Mouse (Mus musculus) kidney, postnatal 14 days (tissue): ENCODE results near the gene Flrt1.

Experiments used
- DNase-seq: peaks from one replicate; pipeline ENCODE4 v3.0.0; 2022; ENCODE audit warnings: mixed read lengths

The Flrt1 gene

GRCm38 (mm10) chr19:7128551-7129475 lies 23.3 kb upstream of the Flrt1 start:
- DNase-seq = no peak

GRCm38 (mm10) chr19:7126933-7127332 lies 21.4 kb upstream of the Flrt1 start:
- DNase-seq = no peak

GRCm38 (mm10) chr19:7126209-7126608 lies 20.7 kb upstream of the Flrt1 start:
- DNase-seq = no peak

- no peak for DNase-seq
Observed at GRCm38 (mm10) chr19:7125526-7126156, 20.1 kb upstream of the Flrt1 start.

- no peak for DNase-seq
Observed at GRCm38 (mm10) chr19:7122698-7123306, 17.3 kb upstream of the Flrt1 start.

GRCm38 (mm10) chr19:7122277-7122676 lies 16.7 kb upstream of the Flrt1 start:
- DNase-seq = peak; percentile 53

- peak; percentile 67 for DNase-seq
Observed at GRCm38 (mm10) chr19:7121252-7121651, 15.7 kb upstream of the Flrt1 start.

- no peak for DNase-seq
Observed at GRCm38 (mm10) chr19:7117653-7118307, 12.3 kb upstream of the Flrt1 start.

GRCm38 (mm10) chr19:7117141-7117540 lies 11.6 kb upstream of the Flrt1 start:
- no peak for DNase-seq

GRCm38 (mm10) chr19:7116038-7116731 lies 10.7 kb upstream of the Flrt1 start:
- no peak for DNase-seq

- DNase-seq = no peak
Observed at GRCm38 (mm10) chr19:7113574-7113973, 8.0 kb upstream of the Flrt1 start.

- no peak for DNase-seq
Observed at GRCm38 (mm10) chr19:7112628-7113027, 7.1 kb upstream of the Flrt1 start.

- DNase-seq = no peak
Observed at GRCm38 (mm10) chr19:7111710-7112109, 6.2 kb upstream of the Flrt1 start.

- no peak for DNase-seq
Observed at GRCm38 (mm10) chr19:7111309-7111708, 5.8 kb upstream of the Flrt1 start.

GRCm38 (mm10) chr19:7110875-7111274 lies 5.3 kb upstream of the Flrt1 start:
- peak; percentile 24 for DNase-seq

GRCm38 (mm10) chr19:7110097-7110496 lies 4.6 kb upstream of the Flrt1 start:
- no peak for DNase-seq

GRCm38 (mm10) chr19:7108114-7108905 lies 2.8 kb upstream of the Flrt1 start:
- DNase-seq = peak; percentile 68

GRCm38 (mm10) chr19:7107174-7107573 lies 1.6 kb upstream of the Flrt1 start:
- DNase-seq = no peak

GRCm38 (mm10) chr19:7106566-7106965 lies 1.0 kb upstream of the Flrt1 start:
- DNase-seq = no peak

GRCm38 (mm10) chr19:7103993-7104401 lies 1.5 kb downstream of the Flrt1 start:
- peak; percentile 36 for DNase-seq

- DNase-seq = no peak
Observed at GRCm38 (mm10) chr19:7103349-7103992, 2.1 kb downstream of the Flrt1 start.
